Comparison of ENCODE assay signal across 8 mouse cellular contexts in genomic region chr9:35360139-35361100, GRCm38 (mm10).
DNase-seq lines count a peak whose midpoint lies in the region; ATAC-seq and TF ChIP-seq lines count a peak whose summit lies in the region.
"Had no signal": no experiment of that assay in that cellular context is flagged by ENCODE, and none has a peak within 500 bp of the region (broad histone marks: within the 10 kb centered on the region; RNA-seq: fewer than 3 reads in every experiment).

No protein-coding gene starts in this region.

- TF ChIP-seq POLR2A in small intestine, adult 2 months (IDR thresholded peaks at IDR 0.05; ENCODE audit: low read depth, low read length): no peak

- WGBS in intestine, embryonic 16.5 days: 37% methylated on average over 6 of the region's 6 CpGs
- 17% methylated on average over 6 of the region's 6 CpGs for WGBS in limb, embryonic 11.5 days
- 32% methylated on average over 6 of the region's 6 CpGs for WGBS in small intestine, adult 2 months

- no peak overlapping the region for H3K4me3 ChIP-seq in intestine, embryonic 16.5 days (ENCODE audit: low read length)
- no peak overlapping the region for H3K4me3 ChIP-seq in limb, embryonic 11.5 days (ENCODE audit: low read depth, low read length)
- H3K4me3 ChIP-seq in small intestine, adult 2 months (ENCODE audit: low read depth, low read length): no peak overlapping the region

- DNase-seq in Muller cell, postnatal 12 days (ENCODE audit: inconsistent ontology term): peak; percentile 57
- peak; percentile 62 for DNase-seq in adrenal gland, postnatal 25 days
- DNase-seq in gastrocnemius, postnatal 10 days: peak; percentile 68
- no peak for DNase-seq in limb, embryonic 11.5 days (ENCODE audit: low spot score)
- DNase-seq in yolk sac, embryonic 10.5 days (ENCODE audit: low spot score): no peak

- TF ChIP-seq CTCF in small intestine, adult 2 months (IDR thresholded peaks at IDR 0.05; ENCODE audit: extremely low read depth, insufficient read length, insufficient replicate concordance, low read depth, low read length): no peak

- 0 out of 2 replicates have a peak overlapping the region, but pooled peaks have one; percentile 21 for H3K9ac ChIP-seq in intestine, embryonic 16.5 days (ENCODE audit: low read depth, low read length)
- H3K9ac ChIP-seq in limb, embryonic 11.5 days (ENCODE audit: low read length): no peak overlapping the region
- H3K9ac ChIP-seq: liver, embryonic 14.5 days had no signal

- peaks cover 15% of the 10 kb centered on the region for H3K4me1 ChIP-seq in intestine, embryonic 16.5 days (ENCODE audit: control insufficient read depth, insufficient read depth, low read length)
- peaks cover 54% of the 10 kb centered on the region for H3K4me1 ChIP-seq in limb, embryonic 11.5 days (ENCODE audit: control insufficient read depth, insufficient read depth, low read length)
- no peaks in the 10 kb centered on the region for H3K4me1 ChIP-seq in small intestine, adult 2 months (ENCODE audit: control insufficient read depth, insufficient read depth, insufficient read length, low read length)

- no peaks in the 10 kb centered on the region for H3K9me3 ChIP-seq in intestine, embryonic 16.5 days (ENCODE audit: control insufficient read depth, low read length)
- no peaks in the 10 kb centered on the region for H3K9me3 ChIP-seq in limb, embryonic 11.5 days (ENCODE audit: control insufficient read depth, low read length)

- peak overlapping the region; percentile 57; the same call in 1 of the 2 replicates for H3K27ac ChIP-seq in intestine, embryonic 16.5 days (ENCODE audit: low read length)
- H3K27ac ChIP-seq in limb, embryonic 11.5 days (replicated peaks; ENCODE audit: low read depth, low read length): peak overlapping the region; percentile 74
- 0 out of 2 replicates have a peak overlapping the region, but pooled peaks have one; percentile 15 for H3K27ac ChIP-seq in small intestine, adult 2 months (ENCODE audit: insufficient read depth, low read depth, low read length)
- H3K27ac ChIP-seq: liver, embryonic 14.5 days had no signal

- no peaks in the 10 kb centered on the region for H3K27me3 ChIP-seq in intestine, embryonic 16.5 days (replicated peaks; ENCODE audit: control insufficient read depth, insufficient read depth, low read length)
- H3K27me3 ChIP-seq in limb, embryonic 11.5 days (ENCODE audit: control insufficient read depth, insufficient read depth, low read length): no peaks in the 10 kb centered on the region
- H3K27me3 ChIP-seq in small intestine, adult 2 months (ENCODE audit: control insufficient read depth, insufficient read depth, low read length): no peaks in the 10 kb centered on the region

- peak; percentile 53; the same call in 1 of the 2 replicates for ATAC-seq in intestine, embryonic 16.5 days
- ATAC-seq in limb, embryonic 11.5 days (ENCODE audit: insufficient number of reproducible peaks, low FRiP score, low TSS enrichment, low read depth): peak; percentile 12; the same call in 1 of the 2 replicates

- no peak overlapping the region for H3K4me2 ChIP-seq in intestine, embryonic 16.5 days (ENCODE audit: low read depth, low read length)
- H3K4me2 ChIP-seq in limb, embryonic 11.5 days (ENCODE audit: low read depth, severe bottlenecking): no peak overlapping the region

- no peaks in the 10 kb centered on the region for H3K36me3 ChIP-seq in intestine, embryonic 16.5 days (ENCODE audit: control insufficient read depth, insufficient read depth, low read length)
- H3K36me3 ChIP-seq in limb, embryonic 11.5 days (ENCODE audit: control insufficient read depth, insufficient read depth, low read length): no peaks in the 10 kb centered on the region
- no peaks in the 10 kb centered on the region for H3K36me3 ChIP-seq in small intestine, adult 2 months (ENCODE audit: control insufficient read depth, insufficient read depth, low read length)

Comparison
In these comparisons a context has a peak if more than half of its experiments do, and no peak if none do; other contexts are left out.
1. DNase-seq: peak in Muller cell, postnatal 12 days (single experiment), adrenal gland, postnatal 25 days (single experiment) and gastrocnemius, postnatal 10 days (single experiment); none in limb, embryonic 11.5 days (single experiment) and yolk sac, embryonic 10.5 days (single experiment).
2. H3K27ac ChIP-seq: peak in every context shown above with its lines; median percentile 74 in limb, embryonic 11.5 days; 57 in intestine, embryonic 16.5 days; 15 in small intestine, adult 2 months.